Mouse (Mus musculus) left cerebral cortex, adult 18-20 months (tissue): Measurements from ENCODE around the gene Zdhhc9. TPM values are rescaled to one million over a fixed set of nuclear protein-coding genes. Genes with fewer than 3 reads are reported as not detected.
A peak's percentile ranks its signal among the peaks of the same experiment; 100 is the strongest.

Experiments
- DNase-seq, 2 experiments: peaks; one replicate each; pipeline ENCODE4 v3.0.0; 2021 to 2022; ENCODE audit warnings: low spot score in 2 of 2, mixed read lengths in 1 of 2
- total RNA-seq, 2 experiments: library from RNA; stranded (reverse); gene quantifications; 2 replicates each; pipeline ENCODE4 v1.2.3; 2021

Gene Zdhhc9
- total RNA-seq, 2 experiments from 2014 or later: 44.0 to 45.8 TPM

DNA sequence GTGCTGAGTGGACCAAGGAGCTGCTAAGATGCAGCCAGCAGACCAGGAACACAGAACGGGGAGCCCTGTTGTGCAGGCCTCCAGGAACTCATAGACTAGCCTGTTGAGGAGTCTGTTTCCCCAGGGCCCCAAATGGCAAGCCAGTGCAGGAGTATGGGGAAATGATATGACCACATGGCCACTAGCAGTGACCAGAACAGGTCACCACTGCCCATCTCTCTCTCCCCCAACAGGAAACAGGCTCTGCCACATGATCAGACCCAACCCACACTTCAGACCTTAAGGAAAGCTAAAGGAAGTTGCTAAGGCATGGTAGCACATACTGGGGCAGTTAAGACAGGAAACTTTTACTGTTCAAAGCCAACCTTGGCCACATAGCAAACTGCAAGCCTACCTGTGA lies 79.5 kb downstream of the Zdhhc9 start:
- DNase-seq: no peak

GRCm38 (mm10) chrX:48127502-48128218 lies 81.0 kb downstream of the Zdhhc9 start:
- DNase-seq: no peak

- DNase-seq: no peak
Measured at GRCm38 (mm10) chrX:48126903-48127476, 81.7 kb downstream of the Zdhhc9 start.

GRCm38 (mm10) chrX:48124132-48125071 lies 84.3 kb downstream of the Zdhhc9 start:
- peak; percentile 52 to 67 for DNase-seq

Other genes starting within 250 kb of the Zdhhc9 start
- gene Apln, start 174.0 kb downstream of the Zdhhc9 start, total RNA-seq: 10 to 100 TPM; 17.5 to 18.5 TPM
- gene Xpnpep2, start 100.2 kb downstream of the Zdhhc9 start, total RNA-seq: under 1 TPM; 0.26 to 0.45 TPM
- gene Sash3, start 62.4 kb downstream of the Zdhhc9 start, total RNA-seq: 1 to 10 TPM; 1.6 to 1.7 TPM
- 10 to 100 TPM; 16.2 to 16.8 TPM for gene Utp14a, start 48.0 kb upstream of the Zdhhc9 start, total RNA-seq
- gene Bcorl1, start 132.5 kb upstream of the Zdhhc9 start, total RNA-seq: 10 to 100 TPM; 18.4 to 22.1 TPM